Mouse (Mus musculus) stomach, adult 2 months (tissue): ENCODE data around the gene Dhcr7. TPM values are rescaled to one million over a fixed set of nuclear protein-coding genes. Genes with fewer than 3 reads are reported as not detected.

Source experiments
- polyA plus RNA-seq: library from polyadenylated mRNA; depleted of rRNA; stranded (reverse); fragments of >200 nt; gene quantifications from 2 replicates; pipeline ENCODE4 v1.2.3, GENCODE M21; 2012; rRNA removed

Dhcr7 gene
- polyA plus RNA-seq, result 31.5 and 32.9 TPM in 2 replicates

DNA sequence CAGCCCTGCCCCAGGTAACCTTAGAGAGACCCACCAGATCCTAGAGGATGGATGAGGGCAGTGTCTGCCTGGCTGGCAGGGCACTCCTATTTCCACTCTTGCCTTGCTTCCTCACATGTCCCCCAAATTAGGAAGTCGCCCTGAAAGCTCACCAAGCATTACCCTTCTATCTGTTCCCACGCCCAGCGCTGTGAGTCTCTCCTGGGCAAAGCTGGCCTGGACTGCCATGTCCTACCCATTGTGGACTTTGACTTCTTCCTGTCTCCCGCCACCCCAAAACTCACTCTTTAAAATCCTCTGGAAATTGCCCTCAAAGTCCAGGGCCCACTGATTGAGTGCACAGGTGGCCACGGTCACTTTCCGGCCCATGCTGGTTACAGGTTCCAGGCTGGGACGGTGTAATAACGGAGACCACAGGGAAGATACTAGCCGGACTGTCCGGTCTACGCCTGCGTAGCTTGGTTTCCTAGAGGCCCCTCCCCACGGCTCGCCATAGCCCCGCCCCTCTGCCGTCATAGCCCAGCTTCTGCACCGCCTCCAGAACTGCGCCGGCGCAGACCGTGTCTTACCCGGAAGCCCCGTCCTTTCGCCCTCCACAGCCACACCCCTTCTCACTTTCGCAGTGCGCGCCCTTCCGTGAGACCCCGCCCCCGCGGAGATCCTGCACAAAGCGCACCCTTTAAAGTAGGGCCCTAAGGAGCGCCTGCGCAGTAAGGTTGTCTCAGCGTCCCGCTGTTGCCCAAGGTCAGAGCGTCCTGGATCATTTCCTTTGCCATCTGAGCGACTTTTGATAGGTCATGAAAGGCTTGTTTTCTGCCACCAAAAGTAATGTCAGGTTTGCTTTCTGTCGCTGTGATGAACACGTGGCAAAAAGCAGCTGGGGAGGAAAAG is at the start of gene Dhcr7, which contains the start of gene Nadsyn1:
Gene Dhcr7, plus strand, starts transcription at position 771 of the 891 bp plus-strand sequence.
Gene Nadsyn1, minus strand, starts transcription at position 475 of the 891 bp plus-strand sequence.

DNA sequence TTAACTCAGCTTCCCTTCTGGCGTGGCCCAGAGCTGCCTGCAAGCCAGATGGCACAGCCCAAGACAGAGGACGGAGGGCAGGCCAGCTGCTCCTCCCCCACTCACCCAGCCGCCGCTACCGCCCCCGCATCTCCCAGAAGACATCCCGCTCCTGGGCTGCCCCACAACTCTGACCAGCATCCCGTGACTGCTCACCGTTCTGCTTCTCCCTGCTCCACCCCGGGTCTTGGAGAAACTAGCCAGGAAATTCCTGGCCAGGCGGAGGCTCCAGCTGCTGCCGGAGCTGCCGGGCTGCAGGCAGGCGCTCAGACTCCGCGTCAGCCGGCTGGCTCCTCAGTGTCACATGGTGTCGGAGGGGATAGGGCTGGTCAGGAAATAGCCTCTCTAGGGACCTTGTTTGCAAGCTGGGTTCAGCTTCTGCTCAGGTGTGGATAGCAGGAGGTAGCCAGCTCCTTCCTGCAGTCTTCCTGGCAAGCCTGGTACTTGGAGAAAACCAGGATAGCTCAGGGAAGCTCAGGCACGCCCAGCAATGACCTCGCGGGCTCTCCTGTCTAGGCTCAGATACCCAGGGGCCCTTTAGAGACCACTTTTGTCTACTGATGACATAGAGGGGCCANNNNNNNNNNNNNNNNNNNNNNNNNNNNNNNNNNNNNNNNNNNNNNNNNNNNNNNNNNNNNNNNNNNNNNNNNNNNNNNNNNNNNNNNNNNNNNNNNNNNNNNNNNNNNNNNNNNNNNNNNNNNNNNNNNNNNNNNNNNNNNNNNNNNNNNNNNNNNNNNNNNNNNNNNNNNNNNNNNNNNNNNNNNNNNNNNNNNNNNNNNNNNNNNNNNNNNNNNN is 38.7 kb upstream of the Dhcr7 start, which contains the start of gene Mrgpre:
Gene Mrgpre, minus strand, starts transcription at position 505 of the 834 bp plus-strand sequence.

DNA sequence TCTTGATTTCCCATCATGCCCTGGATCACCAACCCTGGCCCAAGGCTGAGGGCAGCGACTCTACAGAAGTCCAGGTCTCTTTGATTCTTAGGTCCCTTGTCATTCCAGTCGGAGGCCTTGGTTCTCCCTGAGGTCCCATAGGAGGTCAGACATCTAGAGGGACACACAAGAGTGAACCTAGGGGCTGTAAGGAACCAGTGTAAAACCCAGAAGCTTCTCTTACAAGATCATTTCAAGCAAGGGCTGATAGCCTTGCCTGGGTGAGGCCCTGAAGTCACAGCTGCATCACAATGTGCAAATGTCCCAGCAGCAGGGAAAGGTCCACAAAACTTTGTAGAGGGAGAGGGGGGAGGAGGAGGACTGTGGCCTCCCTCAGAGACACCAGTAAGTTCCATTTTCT is 43.6 kb downstream of the Dhcr7 start, which contains the start of gene Gm498:
Gene Gm498, plus strand, starts transcription at position 301 of the 400 bp plus-strand sequence.

Other genes starting within 250 kb of the Dhcr7 start
- gene Cars, start 223.1 kb upstream of the Dhcr7 start, polyA plus RNA-seq, result 9.1 and 10.4 TPM in 2 replicates
- 0.02 and 0.08 TPM in 2 replicates for gene Tnfrsf26, start 194.4 kb upstream of the Dhcr7 start, polyA plus RNA-seq
- gene Tnfrsf22, start 173.5 kb upstream of the Dhcr7 start, polyA plus RNA-seq, result 1.0 and 1.8 TPM in 2 replicates
- 1.4 and 1.9 TPM in 2 replicates for gene Tnfrsf23, start 137.3 kb upstream of the Dhcr7 start, polyA plus RNA-seq
- 35.9 and 37.1 TPM in 2 replicates for gene Osbpl5, start 66.2 kb upstream of the Dhcr7 start, polyA plus RNA-seq
- 0.05 TPM in 1 of 2 replicates, not detected in the other for gene Mrgprg, start 56.2 kb upstream of the Dhcr7 start, polyA plus RNA-seq
- gene Mrgpre, start 38.6 kb upstream of the Dhcr7 start, polyA plus RNA-seq, result 1.1 and 1.8 TPM in 2 replicates
- 8.8 TPM in 2 replicates for gene Nadsyn1, start 296 bp upstream of the Dhcr7 start, polyA plus RNA-seq
- gene Gm498, start 43.7 kb downstream of the Dhcr7 start, polyA plus RNA-seq, result not detected in 2 replicates
- 0.81 and 0.83 TPM in 2 replicates for gene Shank2, start 178.8 kb downstream of the Dhcr7 start, polyA plus RNA-seq